Mouse (Mus musculus) cortical plate, adult 2 months (tissue): ENCODE results near the gene Il7r.

Source experiments
- CTCF ChIP-seq: fragments of 200-500 bp; IDR thresholded peaks from 2 replicates; pipeline ENCODE4 v1.5.1; 2011; ENCODE audit warnings: mild to moderate bottlenecking, control low read depth, low read length; ENCODE audit not compliant: insufficient read depth; ENCODE audit errors: extremely low read depth
- POLR2A ChIP-seq: fragments of 200-500 bp; IDR thresholded peaks from 2 replicates; pipeline ENCODE4 v1.6.1; 2011; ENCODE audit warnings: mild to moderate bottlenecking, low read length, control low read depth; ENCODE audit not compliant: insufficient read depth; ENCODE audit errors: extremely low read depth

DNA sequence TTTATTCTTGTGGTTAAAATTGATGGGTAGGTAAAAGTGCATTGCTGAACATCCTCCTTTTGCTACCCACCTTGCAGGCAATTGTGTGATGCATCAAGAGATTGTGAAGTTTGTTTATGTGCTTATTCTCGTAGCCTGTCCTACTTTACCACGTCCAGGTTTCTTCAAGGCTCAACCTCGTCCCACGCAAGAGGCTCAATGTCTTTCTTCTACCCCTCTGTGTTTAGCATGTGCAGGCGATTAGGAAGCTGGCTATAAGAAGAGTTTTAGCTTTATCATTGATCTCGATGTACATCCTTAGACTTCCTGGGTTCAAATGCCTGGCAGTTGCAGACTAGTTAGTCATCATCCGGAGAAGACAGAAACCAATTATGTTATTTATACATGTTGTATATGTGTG lies 42.7 kb upstream of the Il7r start:
- no peak for TF ChIP-seq CTCF
- TF ChIP-seq POLR2A, result no peak
